Mouse (Mus musculus): ENCODE data around the gene Carnmt1.

DNA sequence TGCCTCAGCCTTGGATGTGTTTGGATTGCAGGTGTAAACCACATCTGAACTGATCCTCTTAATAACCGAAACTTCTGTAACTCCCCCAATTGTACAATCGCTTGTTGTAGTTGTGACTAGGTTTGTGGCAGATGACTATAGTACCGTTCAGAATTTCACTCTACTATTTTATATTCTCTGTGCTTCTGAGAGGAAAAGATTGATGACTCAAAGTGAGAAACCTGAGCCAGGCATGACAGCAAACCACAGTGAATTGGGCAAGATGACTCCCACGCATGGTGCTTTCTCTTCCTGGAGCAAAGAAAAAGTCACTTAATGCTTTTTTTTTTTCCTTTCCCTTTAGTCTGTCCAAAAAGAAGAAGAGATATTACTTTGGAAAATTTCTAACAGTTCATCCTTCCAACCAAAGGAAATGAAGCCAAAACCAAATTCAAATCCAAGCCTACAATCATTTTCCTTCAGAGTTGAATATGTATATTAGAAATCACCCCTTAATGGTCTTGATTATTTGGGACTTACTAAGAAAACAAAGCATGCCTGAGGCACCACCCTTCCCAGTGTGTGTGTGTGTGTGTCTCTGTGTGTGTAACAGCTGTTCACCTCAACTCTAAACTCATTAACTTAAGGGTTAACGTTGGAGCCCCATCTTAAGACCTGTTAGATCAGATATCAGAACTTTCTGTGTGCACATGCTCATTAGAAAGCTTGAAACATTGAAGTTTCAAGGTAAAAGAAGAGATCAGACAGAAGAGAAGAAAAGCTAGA lies 76.2 kb downstream of the Carnmt1 start:
- no peak for TF ChIP-seq CTCF (conservative IDR thresholded peaks at IDR 0.05; ENCODE audit: insufficient read depth, insufficient read length, low read depth, low read length)
- TF ChIP-seq POLR2A (IDR thresholded peaks at IDR 0.05; ENCODE audit: low read depth, low read length): no peak

Measured in kidney, adult 2 months (tissue).